Mouse (Mus musculus) c-Kit-positive CD71-negative TER-119-negative erythroid progenitor cells, embryonic 14.5 days (primary cell): ENCODE measurements around the gene Hoxc5.

Experiments used
- DNase-seq: peaks from one replicate; pipeline ENCODE4 v3.0.0-alpha.2; 2013; ENCODE audit warnings: low read depth

The Hoxc5 gene

DNA sequence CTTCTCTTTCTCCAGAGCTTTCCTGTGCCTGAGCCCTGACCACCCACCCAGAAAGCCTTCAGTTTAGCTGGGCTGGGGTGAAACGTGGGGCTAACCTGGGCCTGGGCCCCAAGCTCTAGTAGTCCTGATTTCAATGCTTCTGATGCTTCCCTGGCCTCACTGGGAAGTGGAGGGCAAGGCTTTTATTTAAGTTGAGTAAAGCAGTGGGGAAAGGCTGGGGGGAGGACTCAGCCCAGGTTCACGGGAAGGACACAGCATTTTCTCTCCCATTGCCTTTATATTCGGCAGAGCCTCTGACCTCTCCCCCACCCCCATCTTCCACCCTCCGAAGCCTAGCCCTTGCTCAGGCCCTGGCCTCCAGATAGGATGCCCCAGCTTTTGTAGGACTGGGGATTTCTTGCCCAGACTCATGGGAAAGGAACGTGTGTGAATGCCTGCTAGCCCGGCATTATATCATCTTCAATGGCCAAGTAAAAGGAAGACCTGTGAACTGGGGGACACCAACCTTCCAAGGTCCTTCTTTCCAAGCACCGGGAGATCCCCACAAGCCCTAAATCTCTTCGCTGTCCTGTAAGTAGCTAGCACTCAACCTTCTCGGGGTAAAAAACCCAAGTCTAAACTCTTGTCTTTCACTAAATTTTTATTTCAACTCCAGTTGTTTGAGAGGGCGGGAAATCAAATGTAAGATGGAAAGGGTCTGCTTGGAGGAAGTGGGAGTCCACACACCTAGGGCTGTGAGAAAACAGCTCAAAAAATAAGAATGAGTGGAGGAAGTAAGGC, 71.6 kb downstream of the Hoxc5 start:
- DNase-seq = no peak

DNA sequence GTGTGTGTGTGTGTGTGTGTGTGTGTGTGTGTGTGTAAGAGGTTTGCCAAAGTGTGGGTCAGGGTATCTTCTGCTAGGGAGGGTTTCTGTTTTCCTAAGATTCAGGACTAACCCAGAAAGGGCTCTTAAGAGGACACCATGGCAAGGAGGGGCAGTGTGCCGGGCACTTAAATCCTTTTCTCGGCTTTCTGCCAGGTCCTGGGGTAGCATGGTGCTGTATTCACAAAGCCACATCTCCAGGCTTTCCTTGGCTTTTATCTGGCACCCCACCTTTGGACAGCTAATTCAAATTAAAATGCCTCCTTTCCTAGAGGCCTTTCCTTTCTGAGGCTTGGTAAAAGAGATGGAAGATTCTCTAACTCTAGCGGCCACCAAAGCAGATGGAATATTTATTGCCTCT, 72.4 kb downstream of the Hoxc5 start:
- no peak for DNase-seq

DNA sequence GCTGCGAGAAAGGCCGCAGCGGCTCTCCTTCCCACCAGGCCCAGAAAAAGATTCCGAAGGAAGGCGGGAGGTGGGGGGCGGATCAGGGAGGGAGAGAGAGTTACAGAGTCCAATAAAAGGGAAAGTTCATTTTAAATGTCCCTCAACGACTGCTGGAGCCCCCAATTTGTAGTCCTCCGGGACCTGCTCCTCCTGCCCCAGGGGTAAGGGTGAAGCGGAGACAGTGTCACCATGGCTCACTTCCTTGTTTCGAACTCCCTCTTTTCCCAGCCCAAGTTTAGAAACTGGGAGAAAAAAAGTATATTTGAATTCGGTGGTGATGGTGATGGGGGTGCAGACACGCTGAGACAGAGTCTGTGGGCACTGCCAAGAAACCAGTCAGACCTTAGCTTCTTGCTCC, 73.4 kb downstream of the Hoxc5 start:
- DNase-seq = no peak

DNA sequence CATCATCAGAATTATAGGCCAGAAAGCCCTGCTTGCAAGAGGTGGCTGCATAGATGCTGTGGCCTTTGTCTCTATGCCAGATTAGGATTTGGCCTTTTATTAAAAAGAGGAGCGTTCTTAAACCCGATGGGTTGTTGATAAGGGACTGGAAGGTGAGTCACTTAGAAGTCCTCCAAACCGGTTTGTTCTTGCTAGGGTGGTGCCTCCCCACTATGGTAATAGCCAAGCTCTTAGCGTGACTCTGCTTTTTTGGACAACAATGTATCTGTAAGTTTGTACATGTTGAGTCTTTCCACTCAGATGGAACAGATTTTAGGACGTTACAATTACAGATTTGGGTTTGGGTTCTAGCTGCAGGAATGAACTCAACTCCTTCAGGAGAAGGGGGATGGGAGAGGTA, 74.4 kb downstream of the Hoxc5 start:
- DNase-seq = no peak

DNA sequence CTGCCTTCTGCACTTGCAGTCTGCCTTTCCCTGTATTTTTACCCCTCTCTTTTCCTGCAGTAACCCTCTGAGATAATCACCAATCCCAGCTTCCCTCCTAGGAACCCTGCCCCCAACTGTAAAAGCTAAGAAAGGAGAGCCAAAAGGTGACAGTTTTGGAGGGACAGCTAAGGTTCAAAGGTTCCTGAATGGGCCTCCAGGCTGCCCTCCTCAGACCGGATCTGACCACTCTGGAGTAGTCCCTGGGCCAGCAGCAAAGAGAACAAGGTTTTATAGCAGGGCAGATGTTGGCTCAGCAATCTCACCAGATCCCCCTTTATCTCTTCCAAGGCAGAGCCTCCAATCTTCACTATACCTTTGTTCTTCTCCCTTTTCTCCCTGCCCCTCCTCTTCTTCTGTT, 75.0 kb downstream of the Hoxc5 start:
- no peak for DNase-seq

DNA sequence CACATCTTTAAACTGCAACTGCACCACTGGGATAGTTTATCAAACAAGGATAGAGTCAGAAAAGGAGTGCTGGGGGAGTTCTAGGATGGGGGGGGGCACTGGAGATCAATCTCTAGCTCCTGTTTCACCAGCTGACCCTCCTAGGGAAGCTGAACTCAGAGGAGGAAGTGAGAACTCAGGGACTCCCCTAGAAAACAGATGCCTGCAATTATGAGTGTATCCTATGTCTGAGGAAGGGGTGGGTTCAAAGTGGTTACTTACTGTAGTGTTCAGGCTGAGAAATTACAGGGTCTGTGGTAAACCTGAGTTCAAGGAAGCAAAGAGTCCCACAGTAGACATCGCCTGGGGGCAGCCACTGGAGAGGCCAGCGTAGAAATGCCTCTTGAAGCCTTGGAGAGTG, 84.4 kb downstream of the Hoxc5 start:
- DNase-seq = no peak

DNA sequence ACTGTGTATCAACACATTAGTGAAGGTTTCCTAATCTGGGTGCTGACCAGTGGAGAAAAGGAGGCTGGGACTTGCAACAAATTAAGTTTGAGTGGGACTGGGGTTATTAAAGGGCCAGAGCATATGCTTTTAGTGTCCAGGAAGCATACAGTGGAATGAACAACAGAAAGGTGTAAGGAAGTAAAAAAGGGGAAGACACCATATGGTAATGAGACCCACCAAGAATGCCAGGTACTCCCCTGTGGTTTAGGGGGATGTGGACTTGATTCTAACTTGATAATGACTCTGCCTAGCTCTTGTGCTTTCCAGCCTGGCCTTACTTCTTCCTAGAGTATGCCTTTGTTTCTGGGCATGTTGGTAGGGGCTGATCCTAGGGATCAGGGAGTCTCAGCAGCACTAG, 86.0 kb downstream of the Hoxc5 start:
- no peak for DNase-seq

DNA sequence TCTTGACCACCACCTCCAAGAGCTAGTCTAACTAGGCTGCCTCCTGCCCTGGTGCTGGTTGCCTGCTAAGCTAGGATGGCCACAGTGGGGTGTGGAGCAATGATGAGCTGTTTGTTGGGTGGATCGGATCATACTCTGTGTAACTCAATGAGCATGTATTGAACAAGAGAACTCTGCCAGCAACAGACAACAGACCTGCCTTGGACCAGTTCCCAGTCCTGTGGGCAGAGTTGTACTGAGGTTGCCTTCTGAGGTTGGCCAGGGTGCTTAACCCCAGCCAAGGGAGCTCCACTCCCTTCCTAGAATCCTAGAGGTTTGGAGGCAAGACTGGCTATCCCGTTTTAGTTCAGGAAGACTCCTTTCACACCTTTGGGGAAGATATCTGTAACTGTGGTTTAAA, 89.2 kb downstream of the Hoxc5 start:
- no peak for DNase-seq

DNA sequence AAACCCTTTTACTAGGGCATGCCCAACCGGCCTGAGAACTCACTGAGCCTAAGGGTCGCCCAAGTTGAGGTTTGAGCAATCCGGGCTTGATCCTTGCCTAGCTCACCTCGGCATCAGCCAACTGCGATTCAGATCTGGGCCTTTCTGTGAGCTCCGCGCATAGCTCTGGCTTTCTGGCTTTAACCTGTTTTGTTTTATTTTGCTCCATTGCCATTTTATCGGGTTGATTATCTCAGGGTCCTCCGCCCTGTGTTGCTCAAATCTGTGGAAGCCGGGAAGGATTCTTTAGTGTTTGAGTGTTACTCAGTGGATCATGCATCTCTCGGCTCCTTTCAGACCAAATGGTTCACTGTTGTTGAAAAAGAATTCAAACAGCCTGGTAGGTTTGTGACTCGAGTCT, 91.5 kb downstream of the Hoxc5 start:
- no peak for DNase-seq

DNA sequence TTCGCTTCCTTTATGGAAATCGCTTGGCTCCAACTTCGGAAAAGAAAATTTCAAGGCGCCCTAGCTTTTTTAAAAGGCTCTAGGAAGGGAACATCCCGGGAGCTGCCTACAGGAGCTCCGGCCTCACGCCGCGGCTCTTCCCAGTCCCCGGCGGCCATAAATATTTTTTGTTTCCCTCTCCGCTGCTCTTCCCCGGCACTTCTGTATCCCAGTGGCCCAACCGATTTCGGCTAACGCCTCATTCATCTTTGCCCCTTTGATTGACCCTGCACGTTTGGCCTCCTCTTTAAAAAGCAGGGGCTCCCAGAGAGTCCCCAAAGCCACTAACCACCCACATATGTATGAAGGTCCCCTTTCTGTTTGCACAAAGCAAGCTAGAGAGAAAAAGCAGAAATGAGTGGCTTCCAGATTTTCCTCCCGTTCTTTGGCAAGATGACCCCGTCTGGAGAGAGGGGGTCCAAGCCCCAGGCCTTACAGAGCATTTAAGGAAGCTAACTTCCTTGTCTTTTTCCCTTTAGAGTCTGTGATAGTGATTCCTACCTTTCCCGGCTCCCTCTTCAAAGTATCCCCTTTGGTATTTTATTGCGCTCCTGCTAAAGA, 92.2 kb downstream of the Hoxc5 start:
- DNase-seq = no peak

DNA sequence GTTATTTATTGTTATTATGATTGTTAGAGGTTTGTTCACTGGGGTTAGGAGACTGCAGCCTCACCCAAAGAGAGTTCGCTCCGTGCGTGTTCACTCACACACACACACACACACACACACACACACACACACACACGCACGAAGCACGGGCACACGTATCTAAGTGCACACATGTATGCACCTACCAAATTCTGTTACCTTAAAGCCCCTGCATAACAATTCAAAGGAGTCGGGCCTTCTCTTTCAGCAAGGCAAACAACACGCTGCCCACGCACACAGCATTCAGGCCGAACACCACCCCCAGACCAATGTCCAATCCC, 92.7 kb downstream of the Hoxc5 start:
- DNase-seq = no peak

DNA sequence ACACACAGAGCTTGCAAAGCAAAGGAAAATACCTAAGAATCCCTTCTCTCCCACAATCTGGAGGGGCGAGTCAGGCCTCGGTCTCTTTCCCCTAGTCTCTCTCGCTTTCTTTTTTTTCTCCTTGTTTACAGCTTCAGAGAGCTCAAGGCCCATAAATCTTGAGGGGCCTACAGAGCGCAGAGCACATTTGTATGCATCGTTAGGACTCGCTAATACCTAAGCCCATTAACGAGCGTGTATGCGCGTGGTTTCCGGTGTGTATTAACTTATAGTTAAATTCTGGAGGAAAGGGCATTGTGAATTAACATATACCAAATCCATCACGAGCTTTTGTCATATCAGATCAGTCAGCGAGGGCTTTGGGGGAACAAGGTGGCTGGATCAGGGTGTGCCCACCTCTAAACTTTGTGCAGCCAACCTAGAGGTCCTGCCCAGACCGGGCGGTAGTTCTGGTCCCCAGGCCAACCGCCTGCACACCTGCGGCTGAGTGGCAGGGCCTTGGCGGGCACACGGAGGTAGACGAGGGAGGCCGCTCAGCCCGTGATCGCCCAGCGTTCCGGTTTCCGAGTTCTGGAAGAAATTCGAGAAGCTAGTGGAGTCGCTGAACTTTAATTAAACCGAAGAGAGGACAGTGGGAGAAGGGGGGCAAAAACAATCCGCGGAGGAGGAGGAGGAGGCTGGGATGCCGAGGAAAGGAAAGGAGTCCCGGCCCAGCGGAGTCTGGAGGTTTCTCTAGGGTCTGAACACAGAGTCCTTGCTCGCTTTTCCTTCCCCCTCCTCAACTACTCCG, 93.3 kb downstream of the Hoxc5 start:
- no peak for DNase-seq

DNA sequence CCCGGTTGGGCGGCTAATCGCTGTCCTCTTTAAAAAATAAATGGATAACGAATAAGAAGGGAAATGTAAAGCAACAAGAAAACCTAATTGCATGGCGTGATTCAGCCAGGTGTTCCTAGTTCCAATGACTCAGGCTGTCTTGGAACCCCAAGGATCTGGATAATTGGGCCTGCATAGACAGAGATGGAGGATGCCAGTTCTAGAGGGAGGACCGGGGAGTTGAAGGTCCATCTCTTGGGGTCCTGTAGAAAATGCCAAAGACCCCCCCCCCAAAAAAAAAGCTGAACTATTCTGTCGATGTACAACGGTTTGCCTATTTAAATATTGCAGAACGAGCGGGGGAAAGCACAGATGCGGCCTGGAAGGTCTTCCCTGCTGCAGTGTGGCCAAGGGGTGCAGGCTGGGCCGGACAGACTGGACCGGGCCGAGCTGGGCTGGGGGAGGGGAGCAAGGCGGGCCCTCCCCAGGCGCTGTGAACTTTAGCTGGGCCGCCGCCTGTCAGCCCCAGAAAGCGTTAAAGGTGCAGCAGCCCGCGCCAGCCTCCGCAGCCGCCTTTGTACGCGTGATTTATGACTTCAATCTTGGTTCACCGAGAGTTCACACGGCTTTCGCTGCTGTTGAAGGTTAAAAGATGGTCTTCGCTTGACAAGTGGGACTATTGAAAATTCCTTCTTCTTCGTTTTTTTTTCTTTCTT, 94.0 kb downstream of the Hoxc5 start:
- DNase-seq = no peak

DNA sequence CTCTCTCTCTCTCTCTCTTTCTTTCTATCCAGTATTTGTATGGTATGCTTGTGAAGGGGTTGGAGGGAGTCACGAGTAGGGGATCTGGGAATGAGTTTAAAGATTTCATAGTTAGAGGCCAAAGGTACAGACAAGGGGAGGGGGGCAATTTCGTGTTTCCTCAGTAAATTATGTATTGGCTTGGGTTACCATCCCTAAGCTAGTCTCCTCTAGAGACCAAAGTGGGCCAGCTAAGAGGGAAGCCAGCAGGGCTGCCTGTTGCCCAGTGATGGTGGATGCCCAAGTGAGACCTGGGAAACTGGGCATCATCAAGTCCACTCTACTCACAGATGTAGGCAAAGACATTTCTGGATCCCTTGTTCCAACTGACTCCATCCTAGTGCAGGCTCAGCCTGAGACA, 94.7 kb downstream of the Hoxc5 start:
- DNase-seq = no peak

DNA sequence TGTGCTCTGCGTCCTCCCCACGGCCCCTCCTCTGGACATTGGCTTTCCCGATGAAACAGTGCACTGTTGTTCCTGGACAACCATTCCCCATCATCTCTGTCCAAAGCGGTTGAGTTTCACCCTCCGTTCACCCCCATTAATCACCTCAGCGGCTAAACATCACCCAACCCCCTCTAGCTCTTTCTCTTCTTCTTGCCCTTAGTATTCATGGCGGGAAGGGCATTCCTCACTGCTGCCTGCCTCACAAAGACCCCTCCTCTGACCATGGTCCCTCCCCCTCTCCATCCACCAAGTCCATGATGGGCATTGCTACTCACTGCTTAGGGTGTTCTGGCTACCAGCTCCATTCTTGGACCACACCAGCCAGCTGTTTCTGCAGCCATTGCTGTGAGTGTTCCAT, 98.4 kb downstream of the Hoxc5 start:
- no peak for DNase-seq
